Mouse (Mus musculus) pancreas, adult 10 weeks (tissue): ENCODE results near the gene Zfp819. TPM values are rescaled to one million over a fixed set of nuclear protein-coding genes. Genes with fewer than 3 reads are reported as not detected.

ENCODE experiments used
- polyA plus RNA-seq: library from polyadenylated mRNA; stranded (reverse); fragments of 350-450 nt; fragmentation: Illumina TruSeq; extraction: RNeasy Lipid Tissue Mini Kit (QIAGEN cat#74804); gene quantifications from one replicate; pipeline ENCODE4 v1.2.3, GENCODE M21; 2015; ENCODE audit warnings: low read depth, low replicate concordance; ENCODE audit not compliant: insufficient read depth

Zfp819 gene
- polyA plus RNA-seq = not detected

DNA sequence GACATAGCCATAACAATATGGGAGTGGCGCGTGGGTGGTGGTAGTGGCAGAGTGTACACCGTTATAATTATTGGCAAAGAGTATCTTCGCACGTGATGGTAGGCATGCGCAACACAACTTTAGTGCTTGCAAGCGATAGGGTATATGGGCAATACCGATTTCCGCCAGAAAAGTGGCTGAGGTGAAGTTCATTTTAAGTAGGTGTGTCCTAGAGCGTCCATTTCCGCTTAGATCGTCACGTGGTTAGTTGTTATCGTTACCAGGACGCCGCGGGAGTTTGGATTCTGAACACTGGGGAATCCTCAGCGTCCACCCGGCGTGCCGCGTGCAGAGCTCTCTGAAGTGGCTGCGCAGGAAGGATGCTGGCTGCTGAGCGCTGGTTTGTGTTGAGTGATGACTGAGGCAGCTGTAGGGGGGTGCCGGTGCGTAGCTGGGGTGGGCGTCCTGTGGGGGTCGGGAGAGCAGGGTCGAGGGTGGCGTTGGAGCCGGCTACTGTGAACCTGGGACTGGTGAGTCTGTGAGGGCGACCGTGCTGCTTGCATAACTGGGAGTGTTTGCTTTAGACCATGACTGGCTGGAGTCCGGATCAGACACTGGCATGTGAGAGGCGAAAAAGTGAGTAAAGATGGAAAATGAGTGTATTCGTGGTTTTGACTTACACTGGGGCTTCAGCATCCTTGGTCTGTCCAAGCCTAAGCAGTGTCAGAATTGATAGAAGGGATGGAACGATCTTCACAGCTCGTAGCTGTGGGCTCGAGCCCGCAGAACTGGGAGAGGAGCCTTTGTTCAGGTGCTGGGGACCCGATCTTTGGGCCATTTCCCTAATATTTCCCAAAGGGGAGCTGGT lies at the start of gene Zfp819:
TSS of gene Zfp819 (plus strand) at position 274 of the 847 bp plus-strand sequence.

DNA sequence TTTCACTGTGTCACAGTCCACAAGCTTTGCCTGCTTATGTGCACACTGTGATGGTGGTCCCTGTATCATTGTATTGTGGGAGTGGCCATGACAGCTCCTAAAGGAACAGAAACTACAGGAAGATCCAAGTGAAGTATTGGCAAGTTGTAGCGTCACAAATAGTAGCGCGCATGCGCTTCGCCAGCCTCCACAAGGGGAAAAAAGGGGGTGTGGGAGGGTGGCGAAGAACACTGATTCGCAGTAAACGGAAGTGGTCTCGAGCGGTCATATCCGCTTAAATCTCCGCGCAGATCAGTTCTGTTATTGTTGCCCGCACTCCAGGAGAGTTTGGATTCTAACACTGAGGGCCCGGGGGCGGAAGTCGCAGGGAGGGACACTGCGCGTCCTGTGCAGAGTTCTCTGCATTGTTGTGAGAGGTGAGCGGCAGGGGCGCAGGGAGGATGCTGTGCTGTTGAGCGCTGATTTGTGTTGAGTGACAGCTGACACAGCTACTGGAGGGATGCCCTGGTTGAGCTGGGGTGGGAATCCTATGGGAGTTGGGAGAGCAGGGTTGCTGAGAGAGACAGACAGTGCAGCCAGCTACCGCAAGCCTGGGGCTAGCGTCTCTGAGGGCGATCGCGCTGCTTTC lies 44.8 kb upstream of the Zfp819 start, which contains the start of gene Zfp658:
TSS of gene Zfp658 (plus strand) at position 251 of the 628 bp plus-strand sequence.

DNA sequence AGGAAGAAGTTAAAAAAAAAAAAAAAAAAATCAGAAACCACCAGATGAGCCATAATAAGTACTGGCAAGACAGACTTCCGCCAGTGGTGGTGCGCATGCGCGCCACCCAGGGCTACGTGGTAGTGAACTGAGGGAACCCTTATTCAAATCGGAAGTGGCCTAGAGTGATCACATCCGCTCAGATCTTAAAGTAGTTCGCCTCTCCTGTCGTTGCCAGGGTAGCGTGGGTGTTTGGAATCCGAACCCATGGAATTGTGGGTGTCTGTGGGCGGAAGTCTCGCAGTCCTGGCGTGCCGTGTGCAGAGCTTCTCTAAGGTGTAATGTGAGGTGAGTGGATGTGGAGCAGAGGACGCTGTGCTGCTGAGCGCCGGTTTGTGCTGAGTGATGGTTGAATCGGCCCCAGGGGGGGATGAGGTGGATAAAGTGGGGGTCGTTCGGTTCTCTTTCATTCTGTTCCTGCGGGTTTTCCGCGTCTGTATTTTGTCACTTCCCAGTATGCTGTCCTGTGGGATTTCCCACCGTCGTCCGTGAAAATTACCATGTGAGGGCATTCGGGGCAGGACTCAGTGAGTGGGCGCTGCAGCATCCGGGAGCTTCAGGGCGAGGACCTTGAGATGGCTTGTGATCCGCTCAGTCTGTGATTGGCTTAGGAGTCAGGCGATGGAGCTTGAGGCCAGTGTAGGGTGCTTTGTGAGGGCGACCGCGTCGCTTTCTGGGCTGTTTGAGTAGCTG lies 27.4 kb upstream of the Zfp819 start, which contains the start of gene Zfp719:
TSS of gene Zfp719 (plus strand) at position 171 of the 732 bp plus-strand sequence.

DNA sequence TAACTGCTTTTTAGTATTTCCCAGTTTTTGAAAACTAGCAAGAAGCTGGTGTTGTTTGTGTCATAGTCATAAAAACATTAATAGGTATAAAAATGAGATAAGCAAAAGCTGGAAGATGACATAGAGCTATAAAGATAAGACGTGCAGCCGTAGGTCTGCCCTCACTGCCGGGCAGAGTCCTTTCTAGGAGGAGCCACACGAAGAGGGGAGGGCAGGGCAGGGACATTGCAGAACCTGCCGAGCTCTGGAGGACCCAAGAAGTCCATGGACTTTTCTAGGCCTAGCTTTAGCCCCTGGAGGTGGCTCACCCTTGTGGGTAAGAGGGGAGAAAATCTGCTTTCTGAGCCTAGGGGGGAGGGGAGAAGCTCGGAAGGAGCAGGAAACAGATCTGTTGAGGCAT lies 27.5 kb downstream of the Zfp819 start, which contains the start of gene Ceacam18:
TSS of gene Ceacam18 (plus strand) at position 208 of the 400 bp plus-strand sequence.

DNA sequence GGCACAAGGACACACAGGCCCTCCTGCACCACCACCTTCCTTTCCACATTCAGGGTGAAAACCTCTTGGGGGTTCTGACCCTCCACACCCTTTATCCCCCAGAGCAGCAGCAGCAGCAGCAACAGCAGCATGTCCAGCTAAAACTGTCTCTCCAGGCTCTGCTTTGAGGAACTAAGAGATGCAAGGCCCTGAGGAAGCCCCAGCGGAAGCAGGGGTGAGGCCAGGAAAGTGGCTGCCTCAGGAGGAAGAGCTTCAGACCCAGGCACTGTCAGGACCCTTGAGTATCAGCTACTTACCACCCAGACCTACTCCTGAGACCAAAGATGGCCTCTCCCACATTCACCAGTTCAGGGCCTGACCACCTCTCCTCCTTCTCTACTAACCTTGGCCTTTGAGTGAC lies 53.0 kb downstream of the Zfp819 start, which contains the start of gene Siglece:
TSS of gene Siglece (minus strand) at position 160 of the 400 bp plus-strand sequence.

Other genes starting within 250 kb of the Zfp819 start
- 0.42 TPM for gene Siglecg, start 199.0 kb upstream of the Zfp819 start, polyA plus RNA-seq
- not detected for gene Lim2, start 179.5 kb upstream of the Zfp819 start, polyA plus RNA-seq
- gene Nkg7, start 170.1 kb upstream of the Zfp819 start, polyA plus RNA-seq = not detected
- gene Cldnd2, start 166.4 kb upstream of the Zfp819 start, polyA plus RNA-seq = not detected
- 52.6 TPM for gene Etfb, start 163.1 kb upstream of the Zfp819 start, polyA plus RNA-seq
- not detected for gene Gm45233, start 163.0 kb upstream of the Zfp819 start, polyA plus RNA-seq
- 0.41 TPM for gene Vsig10l, start 144.0 kb upstream of the Zfp819 start, polyA plus RNA-seq
- gene Iglon5, start 117.1 kb upstream of the Zfp819 start, polyA plus RNA-seq = 0.52 TPM
- gene 4931406B18Rik, start 101.2 kb upstream of the Zfp819 start, polyA plus RNA-seq = not detected
- gene Cd33, start 62.7 kb upstream of the Zfp819 start, polyA plus RNA-seq = 1.2 TPM
- 2.8 TPM for gene Zfp658, start 44.9 kb upstream of the Zfp819 start, polyA plus RNA-seq
- gene Zfp719, start 27.6 kb upstream of the Zfp819 start, polyA plus RNA-seq = 1.9 TPM
- not detected for gene Ceacam18, start 27.5 kb downstream of the Zfp819 start, polyA plus RNA-seq
- gene Siglece, start 53.0 kb downstream of the Zfp819 start, polyA plus RNA-seq = not detected
- gene Ctu1, start 64.8 kb downstream of the Zfp819 start, polyA plus RNA-seq = 2.3 TPM
- not detected for gene Klk14, start 83.2 kb downstream of the Zfp819 start, polyA plus RNA-seq
- gene Klk13, start 105.4 kb downstream of the Zfp819 start, polyA plus RNA-seq = not detected
- gene Klk12, start 161.7 kb downstream of the Zfp819 start, polyA plus RNA-seq = not detected
- gene Klk11, start 167.4 kb downstream of the Zfp819 start, polyA plus RNA-seq = not detected
- not detected for gene Klk10, start 173.9 kb downstream of the Zfp819 start, polyA plus RNA-seq
- not detected for gene Klk9, start 184.7 kb downstream of the Zfp819 start, polyA plus RNA-seq
- gene Klk8, start 190.4 kb downstream of the Zfp819 start, polyA plus RNA-seq = 2.5 TPM
- gene Klk7, start 204.1 kb downstream of the Zfp819 start, polyA plus RNA-seq = not detected
- gene Klk6, start 217.3 kb downstream of the Zfp819 start, polyA plus RNA-seq = not detected
- gene Klk5, start 234.8 kb downstream of the Zfp819 start, polyA plus RNA-seq = not detected